Mouse (Mus musculus): ENCODE data around the gene Klra7. TPM values are rescaled to one million over a fixed set of nuclear protein-coding genes. Genes with fewer than 3 reads are reported as not detected.
"Not testable (repeated sequence)": the region's sequence is repeated elsewhere in the genome, so short reads cannot be mapped to it uniquely, and the experiment has no call there.

Gene Klra7
- not detected in 2 replicates for polyA plus RNA-seq (2014; fragmentation: Nextera tagmentation; extraction: Ambion mirVana)

- Histone ChIP-seq H3K36me3 (ENCODE audit: control insufficient read depth, insufficient read depth, low read length) (no peaks in the 10 kb centered on the region), H3K27ac (ENCODE audit: low read depth, low read length) (no peak within 1 kb of the TSS), H3K9ac (ENCODE audit: low read length) (no peak within 1 kb of the TSS), H3K4me2 (ENCODE audit: low read depth, low read length, severe bottlenecking) (no peak within 1 kb of the TSS), H3K27me3 (ENCODE audit: control insufficient read depth, insufficient read depth, low read length) (no peaks in the 10 kb centered on the region), H3K4me3 (ENCODE audit: low read depth, low read length) (no peak within 1 kb of the TSS), H3K4me1 (replicated peaks; ENCODE audit: control insufficient read depth, insufficient read depth, low read length) (no peaks in the 10 kb centered on the region), H3K9me3 (ENCODE audit: control insufficient read depth, low read length) (peaks cover 2% of the 10 kb centered on the region; the same call in 1 of the 2 replicates)
- ATAC-seq (replicated peaks; ENCODE audit: low FRiP score) = no peak
- DNase-seq (ENCODE audit: low spot score) = no peak
Measured at GRCm38 (mm10) chr6:130233222-130233621, at the start of gene Klra7. Gene Klra7, minus strand, starts transcription at chr6:130233322.

- not testable (repeated sequence) for H3K9ac ChIP-seq (ENCODE audit: low read length); H3K36me3 ChIP-seq (ENCODE audit: control insufficient read depth, insufficient read depth, low read length); H3K27me3 ChIP-seq (ENCODE audit: control insufficient read depth, insufficient read depth, low read length); H3K4me1 ChIP-seq (replicated peaks; ENCODE audit: control insufficient read depth, insufficient read depth, low read length); H3K4me2 ChIP-seq (ENCODE audit: low read depth, low read length, severe bottlenecking); H3K27ac ChIP-seq (ENCODE audit: low read depth, low read length); H3K4me3 ChIP-seq (ENCODE audit: low read depth, low read length); ATAC-seq (replicated peaks; ENCODE audit: low FRiP score); DNase-seq (ENCODE audit: low spot score); H3K9me3 ChIP-seq (ENCODE audit: control insufficient read depth, low read length)
- WGBS = 71% methylated on average over 1 of the region's 1 CpGs
Measured at GRCm38 (mm10) chr6:130281828-130282227, 48.7 kb upstream of the Klra7 start, which contains the start of gene Klra10. Gene Klra10, minus strand, starts transcription at chr6:130281928.

DNA sequence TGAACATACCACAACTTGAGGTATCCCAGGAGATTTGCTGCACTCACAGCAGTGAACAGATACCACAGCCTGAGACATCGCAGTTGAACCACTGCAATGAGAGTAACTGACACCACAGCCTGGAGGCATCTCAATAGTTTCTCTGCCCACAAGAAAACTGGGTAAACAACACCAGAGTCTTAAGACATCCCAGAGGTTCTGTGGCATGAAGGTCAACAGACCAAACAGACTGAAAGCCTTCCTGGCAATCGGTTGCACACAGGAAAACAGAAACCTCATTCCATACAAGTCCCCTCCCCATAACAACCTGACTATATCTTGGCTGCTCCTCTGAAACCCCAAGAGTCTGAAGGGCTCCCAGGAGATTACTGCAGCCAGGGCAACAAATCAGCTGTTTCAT, 22.2 kb upstream of the Klra7 start:
- ATAC-seq (replicated peaks; ENCODE audit: low FRiP score) (no peak), DNase-seq (ENCODE audit: low spot score) (no peak)
- Histone ChIP-seq H3K27me3 (ENCODE audit: control insufficient read depth, insufficient read depth, low read length) (no peaks in the 10 kb centered on the region), H3K27ac (ENCODE audit: low read depth, low read length) (no peak overlapping the region), H3K4me1 (replicated peaks; ENCODE audit: control insufficient read depth, insufficient read depth, low read length) (no peaks in the 10 kb centered on the region), H3K9ac (ENCODE audit: low read length) (no peak overlapping the region), H3K4me3 (ENCODE audit: low read depth, low read length) (no peak overlapping the region), H3K9me3 (ENCODE audit: control insufficient read depth, low read length) (peaks cover 4% of the 10 kb centered on the region; the same call in 1 of the 2 replicates), H3K36me3 (ENCODE audit: control insufficient read depth, insufficient read depth, low read length) (no peaks in the 10 kb centered on the region), H3K4me2 (ENCODE audit: low read depth, low read length, severe bottlenecking) (no peak overlapping the region)
- WGBS = 86% methylated on average over 2 of the region's 2 CpGs

GRCm38 (mm10) chr6:130237536-130237935, 4.4 kb upstream of the Klra7 start:
- Histone ChIP-seq H3K27me3 (ENCODE audit: control insufficient read depth, insufficient read depth, low read length) (no peaks in the 10 kb centered on the region), H3K4me3 (ENCODE audit: low read depth, low read length) (no peak overlapping the region), H3K4me2 (ENCODE audit: low read depth, low read length, severe bottlenecking) (no peak overlapping the region), H3K9me3 (ENCODE audit: control insufficient read depth, low read length) (no peaks in the 10 kb centered on the region; the same call in 1 of the 2 replicates), H3K4me1 (replicated peaks; ENCODE audit: control insufficient read depth, insufficient read depth, low read length) (no peaks in the 10 kb centered on the region), H3K27ac (ENCODE audit: low read depth, low read length) (no peak overlapping the region), H3K36me3 (ENCODE audit: control insufficient read depth, insufficient read depth, low read length) (no peaks in the 10 kb centered on the region), H3K9ac (ENCODE audit: low read length) (no peak overlapping the region)
- WGBS = 76% methylated on average over 2 of the region's 2 CpGs
- DNase-seq (ENCODE audit: low spot score) (no peak), ATAC-seq (replicated peaks; ENCODE audit: low FRiP score) (no peak)

- DNase-seq (ENCODE audit: low spot score) (no peak), ATAC-seq (replicated peaks; ENCODE audit: low FRiP score) (no peak)
- no peaks in the 10 kb centered on the region; the same call in 1 of the 2 replicates for H3K9me3 ChIP-seq (ENCODE audit: control insufficient read depth, low read length)
- no peaks in the 10 kb centered on the region for H3K36me3 ChIP-seq (ENCODE audit: control insufficient read depth, insufficient read depth, low read length)
- no peak overlapping the region for H3K9ac ChIP-seq (ENCODE audit: low read length)
- H3K27ac ChIP-seq (ENCODE audit: low read depth, low read length) = no peak overlapping the region
- H3K4me2 ChIP-seq (ENCODE audit: low read depth, low read length, severe bottlenecking) = no peak overlapping the region
- 65% methylated on average over 1 of the region's 1 CpGs for whole genome bisulfite sequencing
- H3K27me3 ChIP-seq (ENCODE audit: control insufficient read depth, insufficient read depth, low read length) = no peaks in the 10 kb centered on the region
- H3K4me3 ChIP-seq (ENCODE audit: low read depth, low read length) = no peak overlapping the region
- H3K4me1 ChIP-seq (replicated peaks; ENCODE audit: control insufficient read depth, insufficient read depth, low read length) = no peaks in the 10 kb centered on the region
Measured at GRCm38 (mm10) chr6:130236635-130237034, 3.5 kb upstream of the Klra7 start.

GRCm38 (mm10) chr6:130197453-130197852, 35.7 kb downstream of the Klra7 start:
- not testable (repeated sequence) for H3K27ac ChIP-seq (ENCODE audit: low read depth, low read length); H3K27me3 ChIP-seq (ENCODE audit: control insufficient read depth, insufficient read depth, low read length); H3K9me3 ChIP-seq (ENCODE audit: control insufficient read depth, low read length); H3K4me1 ChIP-seq (replicated peaks; ENCODE audit: control insufficient read depth, insufficient read depth, low read length); H3K4me2 ChIP-seq (ENCODE audit: low read depth, low read length, severe bottlenecking); H3K9ac ChIP-seq (ENCODE audit: low read length); H3K36me3 ChIP-seq (ENCODE audit: control insufficient read depth, insufficient read depth, low read length); ATAC-seq (replicated peaks; ENCODE audit: low FRiP score); H3K4me3 ChIP-seq (ENCODE audit: low read depth, low read length); DNase-seq (ENCODE audit: low spot score)
- 90% methylated on average over 1 of the region's 1 CpGs for WGBS

DNA sequence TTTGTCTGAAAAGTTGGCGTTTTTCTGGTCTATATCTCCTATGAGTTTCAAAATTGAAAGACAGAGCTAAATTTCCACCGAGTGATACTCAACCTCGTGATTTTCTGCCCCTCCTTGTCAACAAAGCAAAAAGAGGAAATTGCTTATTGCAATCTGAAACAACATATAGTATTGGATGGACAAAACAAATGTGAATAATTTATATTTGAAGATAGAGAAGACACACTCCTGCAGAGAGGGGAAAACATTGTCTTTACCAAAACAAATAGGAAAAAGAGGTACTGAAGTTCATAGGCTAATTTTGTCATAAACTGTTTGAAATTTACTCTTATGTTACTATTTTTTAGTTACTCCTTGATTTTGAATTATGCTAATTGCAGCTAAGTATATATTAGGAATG, 40.1 kb downstream of the Klra7 start, which contains the start of gene Klra9:
Gene Klra9, minus strand, starts transcription at position 101 of the 400 bp plus-strand sequence.
- not testable (repeated sequence) for DNase-seq (ENCODE audit: low spot score); ATAC-seq (replicated peaks; ENCODE audit: low FRiP score); H3K27ac ChIP-seq (ENCODE audit: low read depth, low read length); H3K4me2 ChIP-seq (ENCODE audit: low read depth, low read length, severe bottlenecking); H3K4me3 ChIP-seq (ENCODE audit: low read depth, low read length); H3K4me1 ChIP-seq (replicated peaks; ENCODE audit: control insufficient read depth, insufficient read depth, low read length); H3K27me3 ChIP-seq (ENCODE audit: control insufficient read depth, insufficient read depth, low read length); H3K36me3 ChIP-seq (ENCODE audit: control insufficient read depth, insufficient read depth, low read length); H3K9me3 ChIP-seq (ENCODE audit: control insufficient read depth, low read length); H3K9ac ChIP-seq (ENCODE audit: low read length)
- WGBS = 66% methylated on average over 3 of the region's 3 CpGs

Other genes with a start within 250 kb of the Klra7 start
- gene Klra6, start 206.4 kb downstream of the Klra7 start, polyA plus RNA-seq (2014; fragmentation: Nextera tagmentation; extraction: Ambion mirVana) = not detected in 2 replicates
- not detected in 2 replicates for gene Klra4, start 166.1 kb downstream of the Klra7 start, polyA plus RNA-seq (2014; fragmentation: Nextera tagmentation; extraction: Ambion mirVana)
- not detected in 2 replicates for gene Klra8, start 103.4 kb downstream of the Klra7 start, polyA plus RNA-seq (2014; fragmentation: Nextera tagmentation; extraction: Ambion mirVana)
- gene Klra9, start 40.2 kb downstream of the Klra7 start, polyA plus RNA-seq (2014; fragmentation: Nextera tagmentation; extraction: Ambion mirVana) = not detected in 2 replicates
- gene Klra10, start 48.6 kb upstream of the Klra7 start, polyA plus RNA-seq (2014; fragmentation: Nextera tagmentation; extraction: Ambion mirVana) = not detected in 2 replicates
- not detected in 2 replicates for gene Klra3, start 104.3 kb upstream of the Klra7 start, polyA plus RNA-seq (2014; fragmentation: Nextera tagmentation; extraction: Ambion mirVana)
- not detected in 2 replicates for gene Klra1, start 153.6 kb upstream of the Klra7 start, polyA plus RNA-seq (2014; fragmentation: Nextera tagmentation; extraction: Ambion mirVana)

All from forebrain, embryonic 11.5 days (tissue).